Mouse (Mus musculus) right cerebral cortex, adult 2 months (tissue): ENCODE results near the gene Klrg2.

Experiments used
- DNase-seq, 2 experiments: peaks; one replicate each; pipeline ENCODE4 v3.0.0; 2021 to 2022; ENCODE audit warnings: low spot score in 2 of 2

The Klrg2 gene

DNA sequence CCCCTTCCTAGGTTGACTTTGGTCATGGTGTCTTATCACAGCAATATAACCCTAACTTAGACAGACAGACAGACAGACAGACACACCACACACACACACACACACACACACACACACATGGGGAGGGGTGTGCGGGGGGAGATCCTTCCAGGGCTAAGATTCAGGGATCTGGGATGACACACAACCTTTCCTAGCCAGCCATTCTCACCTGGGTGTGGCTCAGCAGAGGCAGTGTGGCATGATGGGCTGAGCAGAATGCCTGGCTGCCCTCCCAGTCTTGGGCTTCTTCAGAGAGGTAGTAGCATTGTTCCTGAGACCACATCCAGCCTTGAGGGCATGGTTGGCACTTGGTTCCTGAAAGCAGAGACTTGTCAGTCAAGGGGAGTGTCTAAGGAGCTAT lies 7.5 kb downstream of the Klrg2 start:
- no peak for DNase-seq

- no peak for DNase-seq
These were observed 9.6 kb downstream of the Klrg2 start for GRCm38 (mm10) chr6:38627486-38627885.

DNA sequence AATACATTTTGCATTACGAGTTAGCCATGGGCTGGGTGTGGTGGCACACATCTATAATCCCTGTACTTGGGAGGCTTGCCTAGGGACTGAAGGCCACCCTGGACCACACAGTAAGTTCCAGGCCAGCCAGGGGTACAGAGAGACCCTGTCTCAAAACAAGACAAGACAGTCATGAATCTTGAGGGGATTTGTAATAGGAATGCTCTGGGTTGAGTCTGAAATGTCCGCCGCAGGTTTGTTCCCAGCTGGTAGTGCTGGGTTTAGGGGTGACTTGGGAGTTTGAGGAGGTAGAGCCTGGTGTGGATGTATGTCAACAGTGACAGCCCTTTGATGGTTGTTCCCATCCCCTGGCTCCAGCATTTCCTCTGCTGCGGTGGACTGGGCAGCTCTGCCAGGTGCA lies 10.0 kb downstream of the Klrg2 start:
- no peak for DNase-seq

- no peak for DNase-seq
These were observed 11.0 kb downstream of the Klrg2 start for GRCm38 (mm10) chr6:38626086-38626485.

DNA sequence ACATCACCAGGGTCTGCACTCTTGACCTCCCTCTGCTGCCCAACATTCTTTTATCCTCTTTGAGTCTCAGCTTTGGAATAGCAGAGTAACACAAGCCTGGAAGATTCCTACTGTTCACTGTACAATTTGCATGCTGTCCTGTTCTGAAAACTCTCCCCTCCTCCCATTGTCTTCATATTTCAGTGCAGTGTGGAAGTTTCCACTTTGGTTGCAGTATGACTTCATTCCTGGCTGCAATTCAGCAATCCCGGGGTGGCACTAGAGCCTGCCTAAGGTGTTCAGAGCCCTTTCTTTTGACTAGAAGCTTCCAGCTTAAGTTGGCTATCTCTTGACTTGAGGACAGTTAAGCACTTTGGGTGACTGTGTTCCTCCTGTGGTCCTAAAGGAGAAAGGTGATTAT lies 12.6 kb downstream of the Klrg2 start:
- DNase-seq, result peak in 1 of 2 experiments; percentile 39

DNA sequence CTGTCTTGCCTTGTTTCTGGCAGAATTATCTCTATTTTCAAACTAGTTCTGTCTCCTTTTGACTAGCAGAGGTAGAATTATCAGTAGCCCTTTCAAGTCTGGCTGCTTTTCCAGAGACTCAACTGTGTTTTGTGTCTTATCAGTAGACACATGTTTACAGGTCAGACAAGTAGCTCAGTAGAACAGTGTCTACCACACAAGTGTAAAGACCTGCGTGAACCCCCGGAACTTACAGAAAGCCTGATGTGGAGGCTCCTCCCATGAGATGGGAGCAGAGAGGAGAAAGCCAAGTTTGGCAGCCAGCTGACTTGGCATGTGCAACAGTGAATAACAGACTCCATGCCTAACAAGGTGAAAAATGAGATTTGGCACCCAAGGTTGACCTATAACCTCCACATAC lies 13.6 kb downstream of the Klrg2 start:
- no peak for DNase-seq

GRCm38 (mm10) chr6:38622406-38622805 lies 14.6 kb downstream of the Klrg2 start:
- DNase-seq, result no peak

DNA sequence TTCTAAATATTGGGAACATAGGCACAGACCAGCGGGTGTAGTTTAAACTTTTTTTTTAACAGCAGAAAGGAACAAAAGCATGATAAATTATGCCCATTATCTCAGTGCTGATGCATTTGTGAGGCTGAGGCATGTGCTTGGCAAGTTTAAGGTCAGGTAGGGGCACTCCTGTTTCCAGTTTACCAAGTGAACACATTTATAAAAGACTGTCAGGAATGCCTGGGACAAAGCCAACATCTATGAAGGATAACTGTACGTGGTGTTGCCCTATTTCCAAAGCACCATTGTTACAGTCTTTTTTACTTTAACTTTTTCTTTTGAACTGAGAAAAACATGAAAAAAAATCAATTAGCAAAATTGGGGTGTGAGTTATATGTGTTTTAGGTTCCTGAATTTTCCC lies 27.1 kb downstream of the Klrg2 start:
- DNase-seq, result no peak

- no peak for DNase-seq
These were observed 39.6 kb downstream of the Klrg2 start for GRCm38 (mm10) chr6:38597481-38597880.

GRCm38 (mm10) chr6:38581711-38582110 lies 55.3 kb downstream of the Klrg2 start:
- DNase-seq, result no peak

GRCm38 (mm10) chr6:38580112-38580857 lies 56.8 kb downstream of the Klrg2 start:
- DNase-seq, result no peak

GRCm38 (mm10) chr6:38576096-38576495 lies 60.9 kb downstream of the Klrg2 start:
- DNase-seq, result no peak
